Mouse (Mus musculus): ENCODE results near the gene Nhlh2.

DNA sequence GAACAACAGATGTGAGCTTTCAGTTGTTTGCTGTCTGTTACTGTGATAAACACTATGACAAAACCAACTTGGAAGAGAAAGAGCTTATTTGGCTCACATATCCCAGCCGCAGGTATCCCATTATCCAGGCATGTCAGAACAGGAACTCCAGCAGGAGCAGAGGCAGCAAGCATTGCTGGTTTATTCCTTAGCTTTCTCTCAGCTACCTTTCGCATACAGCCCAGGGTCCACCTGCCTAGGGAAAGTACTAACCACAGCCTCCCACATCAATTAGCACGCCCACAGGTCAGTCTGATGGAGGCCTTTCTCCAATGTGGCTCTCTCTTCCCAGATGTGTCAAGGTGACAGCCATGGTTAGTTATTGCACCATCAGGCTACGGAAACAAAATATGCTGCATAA, 31.8 kb downstream of the Nhlh2 start:
- TF ChIP-seq CTCF (IDR thresholded peaks at IDR 0.05; ENCODE audit: borderline replicate concordance, insufficient read depth, low read length), result no peak
- TF ChIP-seq POLR2A (IDR thresholded peaks at IDR 0.05; ENCODE audit: low read depth, low read length), result no peak

Measured in embryonic fibroblast, embryonic 13.5 days (primary cell).